Mouse (Mus musculus) urinary bladder, postnatal 10 days (tissue): Measurements from ENCODE around the gene Nptn.
"Not testable (repeated sequence)": the region's sequence is repeated elsewhere in the genome, so short reads cannot be mapped to it uniquely, and the experiment has no call there.

Experiments
- DNase-seq: peaks from one replicate; pipeline ENCODE4 v3.0.0; 2022; ENCODE audit warnings: low spot score

The Nptn gene

DNA sequence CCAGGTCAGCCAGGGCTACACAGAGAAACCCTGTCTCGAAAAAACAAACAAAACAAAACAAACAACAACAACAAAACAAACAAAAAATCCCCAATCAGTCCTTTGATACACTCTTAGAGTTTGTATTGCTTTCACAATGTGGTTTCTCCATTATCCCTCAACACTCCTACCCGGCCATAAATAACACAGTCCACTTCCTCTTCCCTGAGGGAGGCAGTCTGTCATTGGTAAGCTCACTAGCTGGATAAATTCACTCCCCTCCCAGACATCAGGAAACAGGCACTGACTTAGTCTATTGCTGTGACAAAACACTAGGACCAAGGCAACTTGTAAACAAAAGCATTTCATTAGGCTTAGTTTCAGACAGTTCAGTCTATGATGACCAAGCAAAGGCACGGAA lies 21.8 kb upstream of the Nptn start:
- DNase-seq: no peak

DNA sequence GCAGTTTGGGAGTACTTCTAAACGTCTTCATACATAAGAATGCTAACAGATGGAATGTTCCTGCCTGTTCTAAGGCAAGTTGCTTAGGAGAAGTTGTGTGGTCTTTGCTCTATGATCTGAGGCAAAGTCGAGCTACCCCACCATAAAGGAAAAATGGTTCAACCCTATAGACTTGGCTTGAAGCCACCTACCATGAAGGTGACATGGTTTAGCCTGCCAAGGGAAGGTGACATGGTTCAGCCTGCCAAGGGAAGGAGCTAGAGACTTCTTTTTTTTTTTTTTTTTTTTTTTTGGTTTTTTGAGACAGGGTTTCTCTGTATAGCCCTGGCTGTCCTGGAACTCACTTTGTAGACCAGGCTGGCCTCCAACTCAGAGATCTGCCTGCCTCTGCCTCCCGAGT lies 16.1 kb upstream of the Nptn start:
- DNase-seq: not testable (repeated sequence)

DNA sequence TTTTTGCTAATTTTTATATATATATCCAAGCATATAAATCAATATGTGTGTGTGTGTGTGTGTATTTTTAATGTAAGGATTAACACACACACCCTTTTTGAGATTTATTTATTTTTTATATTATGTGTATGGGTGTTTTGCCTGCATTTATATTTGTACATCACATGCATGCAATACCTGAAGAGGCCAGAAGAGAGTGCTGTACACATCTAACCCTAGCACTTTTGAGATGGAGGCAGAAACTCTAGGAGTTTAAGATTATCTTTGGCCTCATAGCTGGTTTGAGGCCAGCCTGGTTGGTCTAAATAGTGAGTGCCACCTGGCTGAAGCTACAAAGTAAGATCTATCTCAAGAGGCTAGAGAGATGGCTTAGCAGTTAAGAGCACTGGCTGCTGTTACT lies 14.4 kb upstream of the Nptn start:
- no peak for DNase-seq

DNA sequence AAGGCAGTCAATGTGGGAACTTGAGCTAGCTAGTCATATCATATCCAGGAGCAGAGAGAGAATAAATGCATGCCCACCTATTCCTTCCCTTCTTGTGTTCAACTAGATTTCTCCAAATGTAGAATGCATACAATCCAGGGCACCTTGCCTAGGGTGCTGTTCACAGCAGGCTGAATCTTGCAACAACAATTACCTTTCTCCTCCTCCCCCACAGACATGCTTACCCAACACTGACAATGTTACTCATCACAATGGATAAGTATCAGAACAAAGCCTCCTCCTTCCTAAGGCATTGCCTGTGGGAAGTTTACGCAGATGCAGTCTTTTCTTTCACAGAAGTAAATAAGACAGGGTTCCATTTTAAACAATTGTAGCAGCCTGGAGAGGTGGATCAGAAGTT lies 11.0 kb upstream of the Nptn start:
- no peak for DNase-seq

DNA sequence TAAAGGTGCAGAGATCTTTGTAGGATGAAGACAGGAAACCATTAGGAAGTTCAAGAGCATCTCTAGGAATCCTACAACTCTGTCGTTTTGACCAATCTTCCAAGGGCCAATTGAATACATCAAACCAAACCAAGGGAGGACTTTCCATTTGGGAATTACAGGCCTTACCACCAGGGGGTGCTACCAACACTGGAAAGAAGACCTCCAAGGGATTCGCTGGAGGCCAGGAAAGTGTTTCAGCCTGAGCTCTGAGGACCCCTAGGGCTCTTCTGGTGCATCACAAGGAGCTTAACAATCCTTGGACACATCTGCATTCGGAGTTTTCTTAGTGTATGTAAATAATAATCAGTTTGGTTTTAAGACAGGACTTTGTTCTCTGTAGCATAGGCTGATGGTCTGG lies 3.4 kb upstream of the Nptn start:
- DNase-seq: peak; percentile 56

DNA sequence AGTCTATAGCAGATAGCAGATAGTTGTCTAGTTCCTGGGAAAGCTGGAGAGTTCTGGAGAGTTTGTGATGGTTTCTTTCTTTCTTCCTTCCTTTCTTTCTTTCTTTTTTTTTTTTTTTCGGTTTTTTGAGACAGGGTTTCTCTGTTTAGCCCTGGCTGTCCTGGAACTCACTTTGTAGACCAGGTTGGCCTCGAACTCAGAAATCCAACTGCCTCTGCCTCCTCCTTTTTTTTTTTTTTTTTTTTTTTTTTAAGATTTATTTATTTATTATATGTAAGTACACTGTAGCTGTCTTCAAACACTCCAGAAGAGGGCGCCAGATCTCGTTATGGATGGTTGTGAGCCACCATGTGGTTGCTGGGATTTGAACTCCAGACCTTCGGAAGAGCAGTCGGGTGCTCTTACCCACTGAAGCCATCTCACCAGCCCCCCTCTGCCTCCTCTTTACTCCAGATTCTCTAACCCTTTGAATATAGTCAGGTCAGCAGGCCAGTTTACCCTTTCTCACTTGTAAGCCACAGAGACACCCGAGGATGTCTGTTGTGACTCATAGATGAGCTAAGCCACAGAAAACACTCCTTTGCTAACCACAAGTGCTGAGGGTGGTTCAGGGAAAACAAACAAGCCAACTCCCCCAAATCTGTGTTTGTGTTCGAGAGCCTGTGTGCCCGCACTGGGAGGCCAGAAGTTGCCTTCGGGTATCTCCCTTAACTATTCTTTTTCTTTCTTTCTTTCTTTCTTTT lies 1.4 kb upstream of the Nptn start:
- not testable (repeated sequence) for DNase-seq

DNA sequence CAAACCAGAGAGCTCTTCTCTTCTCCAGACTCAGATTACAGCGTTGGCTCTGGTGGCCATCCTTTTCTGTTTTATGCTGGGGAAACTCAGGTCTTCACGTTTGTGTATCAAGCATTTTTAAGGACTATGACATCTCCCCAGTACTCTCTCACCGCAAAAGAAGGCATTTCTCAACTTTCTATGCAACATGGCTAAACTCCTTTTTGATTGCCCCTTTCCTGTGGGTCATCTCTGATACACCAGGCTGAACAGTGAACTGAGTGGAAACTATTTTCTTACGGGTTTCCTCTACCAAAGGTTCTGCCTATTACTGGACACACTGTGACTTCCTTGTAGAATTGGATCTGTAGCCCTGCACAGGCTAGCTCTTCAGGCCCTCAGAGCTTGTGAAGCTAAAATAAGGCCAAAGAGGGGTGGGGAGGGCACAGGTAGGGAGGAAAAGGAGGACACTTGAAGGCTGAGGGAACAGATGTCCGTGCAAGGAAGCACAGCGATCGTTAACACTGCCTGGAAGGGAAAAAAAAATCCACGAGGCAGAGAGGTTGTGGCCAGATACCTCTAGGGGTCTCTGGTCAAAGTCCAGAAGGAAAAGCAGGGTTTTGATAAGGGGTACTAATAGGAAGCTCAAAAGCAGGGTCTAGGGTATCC lies 633 bp upstream of the Nptn start:
- no peak for DNase-seq

DNA sequence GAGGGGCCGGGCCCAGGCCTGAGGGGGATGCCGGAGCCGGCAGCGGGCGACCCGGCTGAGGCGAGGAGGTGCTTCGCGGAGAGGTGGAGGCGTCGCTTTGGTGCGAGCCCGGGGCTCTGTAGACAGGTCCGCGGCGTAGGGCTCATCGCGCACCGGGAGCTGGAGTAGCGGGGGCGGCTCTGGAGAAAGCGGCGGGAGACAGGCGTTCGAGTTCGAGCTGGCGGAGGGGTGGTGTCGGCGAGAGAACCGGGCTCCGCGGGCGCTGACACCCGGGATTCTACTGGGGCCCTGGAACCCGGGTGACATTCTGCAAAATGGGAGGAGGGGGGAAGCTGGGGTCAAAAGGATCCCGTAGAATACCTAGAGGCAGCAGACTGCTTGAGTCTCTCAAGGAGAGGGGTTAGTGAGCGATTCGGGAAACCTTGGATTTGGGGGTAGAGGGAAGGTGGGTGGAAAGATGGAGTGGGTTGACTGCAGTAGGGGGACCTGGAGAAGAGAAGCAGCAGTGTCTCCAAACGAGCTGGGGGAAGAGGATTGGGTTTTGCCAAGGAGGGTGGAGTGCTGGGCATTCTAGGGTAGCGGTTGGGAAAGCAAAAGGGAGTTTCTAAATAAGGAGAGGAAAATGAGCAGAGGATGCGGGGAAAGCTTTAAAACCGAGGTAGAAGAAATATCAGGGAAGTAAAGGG lies 684 bp downstream of the Nptn start:
- peak; percentile 22 for DNase-seq

DNA sequence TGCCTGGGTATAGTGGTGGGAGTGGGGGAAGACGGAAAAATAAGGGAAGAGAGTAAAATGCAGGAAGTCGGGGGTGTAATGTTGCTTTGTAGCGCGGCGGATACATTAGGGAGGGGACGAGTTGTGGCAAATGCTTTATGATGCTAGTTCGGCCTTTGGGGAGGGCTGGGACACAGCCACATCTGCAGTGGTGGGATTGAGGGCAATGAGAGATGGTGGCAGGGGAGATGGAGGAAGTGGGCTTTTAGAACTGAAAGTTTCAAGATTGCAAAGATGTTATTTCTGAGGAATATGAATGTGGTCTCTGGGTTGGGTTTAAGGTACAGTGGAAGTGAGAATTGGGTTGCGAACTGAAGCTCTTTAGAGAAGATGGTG lies 1.2 kb downstream of the Nptn start:
- DNase-seq: no peak

DNA sequence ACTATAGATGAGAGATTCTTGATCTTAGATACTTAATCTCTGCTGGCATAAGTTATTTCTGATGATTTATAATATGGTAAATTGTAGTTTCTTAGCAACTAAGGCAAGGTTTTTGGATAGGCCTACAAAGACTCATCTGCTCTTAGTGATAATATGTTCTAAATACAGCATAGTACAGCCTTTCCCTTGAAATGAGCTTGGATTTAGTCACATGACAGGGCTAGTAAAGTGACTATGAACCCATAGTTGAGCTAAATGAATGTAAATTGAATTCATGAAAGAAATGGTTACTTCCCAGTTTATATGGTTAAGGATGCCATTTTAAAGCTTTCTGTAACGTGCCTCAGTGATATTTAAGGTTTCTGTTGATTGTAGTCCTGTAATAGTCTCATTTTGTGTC lies 2.3 kb downstream of the Nptn start:
- no peak for DNase-seq

DNA sequence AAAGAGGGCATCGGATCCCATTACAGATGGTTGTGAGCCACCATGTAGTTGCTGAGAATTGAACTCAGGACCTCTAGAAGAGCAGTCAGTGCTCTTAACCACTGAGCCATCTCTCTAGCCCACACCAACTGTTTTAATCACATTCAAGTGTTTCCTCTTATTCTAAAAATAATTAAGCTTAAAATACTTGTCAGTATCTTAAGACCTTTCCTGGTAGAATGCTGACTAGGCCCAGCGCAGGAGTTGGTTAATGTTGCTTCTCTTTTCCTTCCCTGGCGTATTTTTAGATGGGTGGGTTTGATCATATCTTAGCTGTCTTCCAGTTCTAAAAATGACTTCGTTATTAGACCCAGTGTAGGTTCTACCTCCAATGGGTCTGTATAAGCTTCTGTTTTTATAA lies 6.6 kb downstream of the Nptn start:
- no peak for DNase-seq

DNA sequence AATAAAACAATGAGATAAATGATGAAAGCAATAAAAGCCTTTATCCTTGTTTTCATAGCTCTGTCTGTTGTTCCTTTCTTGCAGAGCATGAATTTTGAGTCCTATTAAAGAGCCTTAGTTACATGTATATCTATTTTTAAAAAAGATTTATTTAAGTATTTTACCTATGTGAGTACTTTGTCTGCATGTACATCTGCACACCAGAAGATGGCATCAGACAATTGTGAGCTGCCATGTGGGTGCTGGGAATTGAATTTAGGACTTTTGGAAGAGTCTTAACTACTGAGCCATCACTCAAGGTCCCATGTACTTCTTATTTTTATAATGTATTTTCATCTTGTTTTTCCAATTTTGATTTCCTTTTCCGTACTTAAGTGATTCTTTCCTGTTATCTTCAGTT lies 13.3 kb downstream of the Nptn start:
- no peak for DNase-seq

DNA sequence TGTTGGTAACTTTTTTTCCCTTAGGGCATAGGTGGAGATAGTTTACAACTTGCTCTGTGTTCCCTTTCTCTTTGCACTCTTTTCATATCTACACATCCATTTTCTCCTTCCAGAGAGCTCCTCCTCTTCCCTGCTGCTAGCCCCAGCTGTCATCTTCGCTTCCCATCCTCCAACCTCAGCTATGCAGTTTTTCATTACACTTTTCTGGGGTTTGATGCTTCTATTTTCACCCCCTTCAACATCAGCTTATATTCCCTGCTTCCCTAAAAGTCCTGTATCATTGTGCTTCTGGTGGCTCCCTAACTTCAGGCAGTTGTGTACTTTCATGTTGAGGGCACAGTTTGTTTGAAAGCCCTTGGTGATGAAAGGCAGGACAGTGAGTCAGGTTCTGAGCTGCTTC lies 31.8 kb downstream of the Nptn start:
- DNase-seq: no peak

DNA sequence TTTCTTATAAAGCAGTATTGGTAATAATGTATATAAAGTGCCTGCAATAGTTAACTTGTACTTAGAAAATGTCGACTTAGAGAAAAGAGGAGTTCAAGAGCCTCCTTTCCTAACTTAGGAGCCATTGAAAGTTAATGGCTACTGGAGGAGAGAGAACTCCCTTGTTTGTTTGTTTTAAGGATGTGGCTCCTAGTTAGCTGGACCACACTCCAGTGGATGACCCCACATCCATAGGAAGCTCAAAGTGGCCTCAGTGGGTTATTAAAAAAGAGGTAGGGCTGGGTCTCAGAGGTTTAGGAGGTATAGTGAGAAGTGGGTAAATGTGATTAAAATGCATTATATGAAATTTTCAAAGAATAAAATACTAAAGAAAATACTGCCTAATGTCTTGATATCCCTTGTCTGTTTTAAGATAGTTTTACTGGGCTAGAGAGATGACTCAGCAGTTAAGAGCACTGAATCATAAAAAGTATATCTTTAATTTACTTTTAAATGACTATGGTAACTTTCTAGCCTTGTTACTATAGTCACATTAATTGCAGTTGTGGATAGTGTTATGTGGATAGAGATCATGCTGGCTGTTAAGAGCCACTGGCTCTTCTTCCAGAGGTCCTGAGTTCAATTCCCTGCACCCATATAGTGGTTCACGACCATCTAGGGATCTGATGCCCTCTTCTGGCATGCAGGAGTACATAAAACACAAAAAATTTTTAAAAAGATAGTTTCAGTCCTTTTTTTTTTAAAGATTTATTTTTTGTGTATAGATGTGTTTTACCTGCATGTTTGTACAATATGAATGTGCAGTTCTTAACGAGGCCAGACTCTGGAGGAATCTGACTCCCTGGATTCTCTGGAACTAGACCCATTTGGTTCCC lies 33.3 kb downstream of the Nptn start:
- DNase-seq: no peak

DNA sequence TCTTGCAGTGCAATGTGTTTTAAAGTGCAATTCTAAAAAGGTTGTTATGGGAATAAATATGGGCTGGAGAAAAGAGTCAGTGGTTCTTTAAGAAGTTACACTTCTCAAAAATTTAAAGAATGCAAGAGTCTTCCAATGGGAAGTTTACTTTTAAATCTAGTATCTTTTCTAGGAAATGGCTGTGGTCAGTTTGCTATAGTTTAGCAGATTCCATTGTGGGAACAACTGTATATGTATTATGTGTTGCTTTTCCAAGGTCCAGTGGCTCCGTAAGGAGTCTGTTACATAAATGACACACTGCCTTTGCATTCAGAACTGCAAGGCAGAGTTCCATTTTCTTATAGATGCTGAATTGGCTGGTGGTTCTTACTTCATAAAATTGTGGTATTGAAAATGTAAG lies 41.0 kb downstream of the Nptn start:
- no peak for DNase-seq

DNA sequence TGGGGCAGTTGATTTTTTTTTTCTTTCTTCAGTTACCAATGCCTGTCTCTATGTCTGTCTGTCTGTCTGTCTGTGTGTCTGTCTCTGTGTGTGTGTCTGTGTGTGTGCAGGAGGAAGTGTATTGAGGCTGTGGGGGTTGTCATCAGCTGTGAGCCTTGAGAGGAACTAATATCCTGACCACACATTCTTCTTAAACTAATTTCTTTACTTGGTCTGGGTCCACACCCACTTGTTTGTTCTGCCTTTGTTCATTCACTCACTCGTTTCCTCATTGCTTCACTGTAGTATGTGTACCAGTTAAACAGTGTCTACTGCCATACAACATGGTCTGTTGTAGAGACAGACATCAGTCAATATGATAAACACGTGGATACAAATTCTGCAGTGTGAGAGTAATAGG lies 45.2 kb downstream of the Nptn start:
- DNase-seq: no peak

DNA sequence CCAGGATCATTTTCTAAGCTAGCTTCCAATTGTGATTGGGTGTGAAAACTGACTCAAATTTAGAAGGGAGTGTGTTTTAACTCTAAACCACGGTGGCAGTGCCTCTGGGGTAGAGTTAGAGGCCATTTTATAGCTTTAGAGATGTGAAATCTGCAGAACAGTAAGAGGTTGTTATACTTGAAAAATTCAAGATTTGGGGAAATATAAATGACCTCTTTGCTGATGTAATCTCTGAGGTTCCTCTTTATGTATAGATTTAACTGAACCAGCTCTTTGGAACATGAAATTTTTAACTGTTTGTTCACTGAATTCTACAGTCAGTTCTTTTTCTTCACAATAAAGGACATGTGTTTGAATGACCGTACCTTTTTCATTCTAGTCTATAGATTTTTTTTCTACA lies 48.4 kb downstream of the Nptn start:
- DNase-seq: no peak

DNA sequence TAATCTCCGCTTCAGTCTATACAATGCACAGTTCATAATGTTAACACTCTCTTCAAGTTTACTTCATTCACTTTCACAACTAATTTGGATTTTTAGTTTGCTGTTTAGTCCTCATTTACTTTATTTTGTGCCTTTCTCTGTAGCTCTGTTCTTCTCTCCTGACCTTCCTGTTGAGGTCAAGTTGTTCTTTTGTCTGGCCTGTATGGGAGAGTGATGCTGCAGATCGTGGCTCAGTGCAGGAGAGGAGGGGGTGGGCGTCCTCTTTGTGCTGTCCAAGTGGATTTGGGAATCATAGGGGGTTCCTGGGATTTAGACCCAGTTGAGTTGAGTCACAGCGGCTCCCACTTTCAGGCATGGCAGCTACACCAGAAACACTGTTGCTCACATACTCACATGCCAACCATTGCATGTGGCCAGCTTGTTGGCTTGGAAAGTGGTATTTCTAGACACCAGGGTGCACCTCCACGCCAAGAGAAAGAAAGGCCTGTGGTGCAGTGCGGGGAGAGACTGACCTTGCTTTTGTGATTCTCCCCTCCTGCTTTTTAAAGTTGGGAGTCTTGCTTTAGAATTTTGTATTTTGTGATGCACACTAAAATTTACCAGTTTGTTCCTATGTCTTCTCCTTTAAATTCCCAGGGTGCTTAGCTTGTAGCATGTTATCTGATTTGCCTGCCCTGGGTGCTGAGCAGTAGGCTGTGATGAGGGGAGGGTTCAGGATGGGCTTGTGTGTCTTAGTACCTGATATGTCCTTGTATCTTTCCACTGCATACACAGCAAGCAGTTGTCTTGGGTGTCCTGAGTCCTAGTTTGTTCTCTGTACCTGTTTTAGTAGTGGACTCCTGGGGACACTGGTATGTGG lies 66.6 kb downstream of the Nptn start:
- no peak for DNase-seq

DNA sequence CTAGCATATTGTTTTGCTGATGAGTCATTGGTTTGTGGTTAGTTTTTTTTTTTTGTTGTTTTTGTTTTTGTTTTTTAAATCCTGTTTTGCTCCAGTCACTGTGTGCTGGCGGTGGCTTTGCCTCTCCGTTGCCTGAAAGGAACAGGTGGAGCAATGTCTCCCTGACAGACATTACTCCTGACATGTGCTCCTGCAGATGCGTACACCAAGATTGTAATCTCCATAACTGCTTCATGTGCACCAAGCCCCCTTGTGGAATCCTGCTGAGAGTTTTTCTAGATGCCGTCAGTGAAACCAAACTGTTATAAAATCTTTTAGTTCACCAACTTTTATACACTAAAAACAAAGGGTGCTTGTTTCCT lies 67.2 kb downstream of the Nptn start:
- no peak for DNase-seq

DNA sequence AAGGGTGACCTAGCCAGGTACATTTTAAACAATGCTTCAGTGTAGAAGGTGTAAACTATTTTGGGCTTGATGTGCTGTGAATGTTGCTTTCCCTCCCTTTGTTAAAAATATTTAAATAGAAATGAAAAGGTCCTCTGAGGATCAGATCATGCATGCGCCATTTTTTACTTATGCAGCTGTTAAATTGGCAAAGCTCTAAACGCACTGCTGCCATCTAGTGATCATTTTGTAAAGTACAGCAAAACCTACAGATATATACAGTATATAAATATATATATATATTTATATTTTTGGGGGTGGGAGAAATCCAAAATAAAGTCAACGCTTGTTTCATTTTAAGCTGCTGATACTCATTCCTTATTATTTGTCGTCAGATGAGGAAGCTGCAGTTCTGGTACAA lies 70.0 kb downstream of the Nptn start:
- no peak for DNase-seq

DNA sequence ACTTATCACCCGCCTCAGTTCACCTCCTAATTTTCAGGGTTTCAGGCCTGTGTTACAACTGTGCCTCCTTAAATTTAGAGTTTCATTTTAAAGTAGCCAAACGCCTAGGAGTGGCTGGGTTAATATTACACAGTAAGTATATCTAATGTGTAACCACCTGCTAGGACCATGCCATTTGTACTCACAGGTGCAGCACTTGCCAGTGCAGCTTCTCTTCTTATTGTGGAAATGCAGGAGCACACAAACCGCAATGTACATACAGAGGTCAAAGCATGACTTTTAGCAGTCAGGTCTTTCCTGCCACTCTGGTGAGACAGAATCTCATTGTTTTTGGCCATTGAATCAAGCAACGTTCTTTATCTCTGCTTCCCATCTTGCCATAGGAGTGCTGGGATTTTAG lies 72.5 kb downstream of the Nptn start:
- no peak for DNase-seq

DNA sequence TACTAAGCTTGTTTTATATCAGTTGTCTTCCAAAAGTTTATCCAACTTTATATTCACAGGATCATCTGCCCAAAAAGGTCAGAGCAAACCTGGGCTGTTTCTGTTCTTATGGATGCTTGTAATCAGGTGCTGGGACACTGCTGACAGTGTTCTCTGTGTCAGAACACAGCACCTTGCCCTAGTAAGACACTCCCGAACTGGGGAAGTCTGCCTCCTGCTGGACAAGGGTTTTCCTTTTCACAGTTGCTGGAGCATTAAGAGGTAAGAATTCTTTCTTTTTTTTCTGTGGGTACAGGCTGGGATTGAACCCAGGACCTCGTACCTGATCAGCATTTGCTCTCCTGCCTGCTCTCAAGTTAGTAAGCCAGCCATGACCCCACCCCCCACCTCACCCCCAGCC lies 74.4 kb downstream of the Nptn start:
- no peak for DNase-seq
